Mouse (Mus musculus) kidney, postnatal 25 days (tissue): Measurements from ENCODE around the gene Wwp2.

Experiments used
- DNase-seq, 2 experiments: peaks; one replicate each; pipeline ENCODE4 v3.0.0; 2021; ENCODE audit warnings: mixed read lengths in 2 of 2

Wwp2 gene

GRCm38 (mm10) chr8:107514949-107515721, 79.0 kb downstream of the Wwp2 start:
- DNase-seq: no peak

GRCm38 (mm10) chr8:107518726-107519125, 82.6 kb downstream of the Wwp2 start:
- no peak for DNase-seq

GRCm38 (mm10) chr8:107519860-107520259, 83.7 kb downstream of the Wwp2 start:
- peak; percentile 45 to 61 for DNase-seq

GRCm38 (mm10) chr8:107521788-107522554, 85.8 kb downstream of the Wwp2 start:
- DNase-seq: no peak

- no peak for DNase-seq
Observed at GRCm38 (mm10) chr8:107522555-107522833, 86.3 kb downstream of the Wwp2 start.

- DNase-seq: no peak
Observed at GRCm38 (mm10) chr8:107524535-107524934, 88.4 kb downstream of the Wwp2 start.

GRCm38 (mm10) chr8:107528786-107529185, 92.6 kb downstream of the Wwp2 start:
- no peak for DNase-seq

GRCm38 (mm10) chr8:107537472-107537871, 101.3 kb downstream of the Wwp2 start:
- no peak for DNase-seq

- DNase-seq: no peak
Observed at GRCm38 (mm10) chr8:107540623-107541022, 104.5 kb downstream of the Wwp2 start.

- DNase-seq: no peak
Observed at GRCm38 (mm10) chr8:107541369-107541768, 105.2 kb downstream of the Wwp2 start.

GRCm38 (mm10) chr8:107542151-107542550, 106.0 kb downstream of the Wwp2 start:
- DNase-seq: no peak

GRCm38 (mm10) chr8:107543714-107544113, 107.5 kb downstream of the Wwp2 start:
- no peak for DNase-seq

GRCm38 (mm10) chr8:107544211-107544610, 108.0 kb downstream of the Wwp2 start:
- DNase-seq: no peak

GRCm38 (mm10) chr8:107544651-107545174, 108.5 kb downstream of the Wwp2 start:
- no peak for DNase-seq

- DNase-seq: no peak
Observed at GRCm38 (mm10) chr8:107545621-107546152, 109.5 kb downstream of the Wwp2 start.

GRCm38 (mm10) chr8:107546154-107546553, 110.0 kb downstream of the Wwp2 start:
- DNase-seq: no peak

GRCm38 (mm10) chr8:107546817-107547216, 110.7 kb downstream of the Wwp2 start:
- DNase-seq: no peak

GRCm38 (mm10) chr8:107552234-107552633, 116.1 kb downstream of the Wwp2 start:
- DNase-seq: no peak

GRCm38 (mm10) chr8:107555231-107555630, 119.1 kb downstream of the Wwp2 start:
- DNase-seq: no peak

GRCm38 (mm10) chr8:107556511-107556936, 120.4 kb downstream of the Wwp2 start:
- DNase-seq: peak in 1 of 2 experiments; percentile 38

- peak in 1 of 2 experiments; percentile 32 for DNase-seq
Observed at GRCm38 (mm10) chr8:107560820-107561536, 124.8 kb downstream of the Wwp2 start.

GRCm38 (mm10) chr8:107562164-107562563, 126.0 kb downstream of the Wwp2 start:
- peak in 1 of 2 experiments; percentile 17 for DNase-seq

GRCm38 (mm10) chr8:107571046-107571445, 134.9 kb downstream of the Wwp2 start:
- no peak for DNase-seq
